Mouse (Mus musculus) midbrain, embryonic 13.5 days (tissue): ENCODE results near the gene Slc9a4. TPM values are rescaled to one million over a fixed set of nuclear protein-coding genes. Genes with fewer than 3 reads are reported as not detected.

ENCODE experiments used
- polyA plus RNA-seq: library from polyadenylated mRNA; unstranded; fragments of >200 nt; fragmentation: Nextera tagmentation; extraction: Ambion mirVana; gene quantifications from 2 replicates; pipeline ENCODE4 v1.2.1, GENCODE M21; 2015

Slc9a4 gene
- polyA plus RNA-seq, 1 experiment from 2014 or later: not detected

Other genes starting within 250 kb of the Slc9a4 start
- 0.08 TPM in 1 of 2 replicates, not detected in the other for gene Il1rl1, start 150.5 kb upstream of the Slc9a4 start, polyA plus RNA-seq
- gene Il18r1, start 114.5 kb upstream of the Slc9a4 start, polyA plus RNA-seq: not detected in 2 replicates
- gene Il18rap, start 64.7 kb upstream of the Slc9a4 start, polyA plus RNA-seq: 0.13 TPM in 1 of 2 replicates, not detected in the other
- gene Slc9a2, start 100.5 kb downstream of the Slc9a4 start, polyA plus RNA-seq: 0.08 and 0.09 TPM in 2 replicates
- 4.0 and 5.0 TPM in 2 replicates for gene Mfsd9, start 210.6 kb downstream of the Slc9a4 start, polyA plus RNA-seq
- 0.05 TPM in 1 of 2 replicates, not detected in the other for gene Tmem182, start 225.5 kb downstream of the Slc9a4 start, polyA plus RNA-seq